Mouse (Mus musculus) midbrain, embryonic 15.5 days (tissue): ENCODE measurements around the gene E130116L18Rik. TPM values are rescaled to one million over a fixed set of nuclear protein-coding genes. Genes with fewer than 3 reads are reported as not detected.
"Not testable (repeated sequence)": the region's sequence is repeated elsewhere in the genome, so short reads cannot be mapped to it uniquely, and the experiment has no call there.

Experiments
- ATAC-seq: fragments of 200-750 bp; cut with Nextera tagmentation; replicated peaks from 2 replicates; pipeline ENCODE4 v1.8.0; 2017; ENCODE audit warnings: moderate TSS enrichment
- H3K27ac ChIP-seq: fragments of 300-500 bp; sonication (generic); 2 replicates; pipeline ENCODE4 v1.5.1; 2015; ENCODE audit warnings: mild to moderate bottlenecking, inconsistent platforms
- H3K27me3 ChIP-seq: fragments of 300-500 bp; sonication (generic); replicated peaks from 2 replicates; pipeline ENCODE4 v1.6.1; 2015; ENCODE audit warnings: inconsistent platforms
- H3K36me3 ChIP-seq: fragments of 300-500 bp; sonication (generic); replicated peaks from 2 replicates; pipeline ENCODE4 v1.6.1; 2015; ENCODE audit warnings: inconsistent platforms
- H3K4me1 ChIP-seq: fragments of 300-500 bp; sonication (generic); 2 replicates; pipeline ENCODE4 v1.6.1; 2015; ENCODE audit warnings: inconsistent platforms
- H3K4me2 ChIP-seq: fragments of 300-500 bp; sonication (generic); 2 replicates; pipeline ENCODE4 v1.6.1; 2015; ENCODE audit warnings: inconsistent platforms, mild to moderate bottlenecking, moderate library complexity
- H3K4me3 ChIP-seq: fragments of 300-500 bp; sonication (generic); 2 replicates; pipeline ENCODE4 v1.5.1; 2015; ENCODE audit warnings: mild to moderate bottlenecking, inconsistent platforms
- H3K9ac ChIP-seq: fragments of 300-500 bp; sonication (generic); 2 replicates; pipeline ENCODE4 v1.6.1; 2015; ENCODE audit warnings: mild to moderate bottlenecking, inconsistent platforms
- H3K9me3 ChIP-seq: fragments of 300-500 bp; sonication (generic); 2 replicates; pipeline ENCODE4 v1.6.1; 2016; ENCODE audit warnings: inconsistent platforms
- WGBS: fragments of 180-500 bp; shearing (Covaris S2); methylation state at CpG from one replicate; pipeline ENCODE4 v1.1.7; 2015; ENCODE audit warnings: mixed read lengths; 5-methylcytosine and 5-hydroxymethylcytosine counted together
- polyA plus RNA-seq: library from polyadenylated mRNA; unstranded; fragments of >200 nt; fragmentation: Nextera tagmentation; extraction: Ambion mirVana; gene quantifications from 2 replicates; pipeline ENCODE4 v1.2.1, GENCODE M21; 2015

E130116L18Rik gene
- polyA plus RNA-seq, 1 experiment from 2014 or later: 1.3 TPM

- H3K9me3 ChIP-seq, H3K9ac ChIP-seq, ATAC-seq, H3K27me3 ChIP-seq, H3K36me3 ChIP-seq, H3K4me3 ChIP-seq, H3K27ac ChIP-seq: not testable (repeated sequence)
- H3K4me1 ChIP-seq: peaks cover 15% of the 10 kb centered on the region
- peak overlapping the region; percentile 67; the same call in 1 of the 2 replicates for H3K4me2 ChIP-seq
- WGBS: 79% methylated on average over 1 of the region's 1 CpGs
Measured at GRCm38 (mm10) chr5:25224377-25224776, 1.4 kb upstream of the E130116L18Rik start.

- H3K9ac ChIP-seq: peak within 1 kb of the TSS; percentile 90
- H3K4me2 ChIP-seq: peak within 1 kb of the TSS; percentile 67
- no peaks in the 10 kb centered on the region for H3K27me3 ChIP-seq
- no peaks in the 10 kb centered on the region for H3K36me3 ChIP-seq
- H3K9me3 ChIP-seq: no peaks in the 10 kb centered on the region
- no peak for ATAC-seq
- WGBS: 91% methylated on average over 3 of the region's 3 CpGs
- H3K4me3 ChIP-seq: peak within 1 kb of the TSS; percentile 88
- peak within 1 kb of the TSS; percentile 96 for H3K27ac ChIP-seq
- peaks cover 15% of the 10 kb centered on the region for H3K4me1 ChIP-seq
Measured at GRCm38 (mm10) chr5:25221604-25222003, 1.3 kb downstream of the E130116L18Rik start, which contains the start of gene Galnt11. Gene Galnt11, plus strand, starts transcription at chr5:25221904.

- Histone ChIP-seq H3K27me3 (no peaks in the 10 kb centered on the region), H3K9me3 (no peaks in the 10 kb centered on the region), H3K9ac (no peak overlapping the region), H3K4me1 (no peaks in the 10 kb centered on the region), H3K27ac (no peak overlapping the region), H3K4me2 (no peak overlapping the region), H3K36me3 (no peaks in the 10 kb centered on the region), H3K4me3 (no peak overlapping the region)
- 90% methylated on average over 6 of the region's 6 CpGs for WGBS
- ATAC-seq: no peak
Measured at GRCm38 (mm10) chr5:25215006-25215405, 7.9 kb downstream of the E130116L18Rik start.

GRCm38 (mm10) chr5:25213216-25213615 lies 9.7 kb downstream of the E130116L18Rik start:
- H3K36me3 ChIP-seq, H3K4me1 ChIP-seq, H3K27ac ChIP-seq: not testable (repeated sequence)

GRCm38 (mm10) chr5:25211872-25212271 lies 11.1 kb downstream of the E130116L18Rik start:
- WGBS: 79% methylated on average over 1 of the region's 1 CpGs
- Histone ChIP-seq H3K9me3 (no peaks in the 10 kb centered on the region), H3K9ac (no peak overlapping the region), H3K4me1 (no peaks in the 10 kb centered on the region), H3K4me2 (no peak overlapping the region), H3K4me3 (no peak overlapping the region), H3K36me3 (no peaks in the 10 kb centered on the region), H3K27me3 (no peaks in the 10 kb centered on the region), H3K27ac (no peak overlapping the region)
- no peak for ATAC-seq

More at GRCm38 (mm10) chr5:25213216-25213615, 9.7 kb downstream of the E130116L18Rik start:
- H3K4me3 ChIP-seq, ATAC-seq, H3K9me3 ChIP-seq, H3K9ac ChIP-seq, H3K4me2 ChIP-seq, H3K27me3 ChIP-seq: not testable (repeated sequence)

GRCm38 (mm10) chr5:25190521-25190920 lies 32.4 kb downstream of the E130116L18Rik start:
- WGBS: 80% methylated on average over 2 of the region's 2 CpGs
- Histone ChIP-seq H3K4me2 (no peak overlapping the region), H3K4me1 (no peaks in the 10 kb centered on the region), H3K9me3 (no peaks in the 10 kb centered on the region), H3K9ac (no peak overlapping the region), H3K27me3 (no peaks in the 10 kb centered on the region), H3K36me3 (no peaks in the 10 kb centered on the region), H3K27ac (no peak overlapping the region), H3K4me3 (no peak overlapping the region)
- no peak for ATAC-seq

- H3K27me3 ChIP-seq: no peaks in the 10 kb centered on the region
- ATAC-seq: no peak
- H3K36me3 ChIP-seq: no peaks in the 10 kb centered on the region
- H3K9ac ChIP-seq: no peak overlapping the region
- H3K4me3 ChIP-seq: no peak overlapping the region
- no peak overlapping the region for H3K4me2 ChIP-seq
- WGBS: 44% methylated on average over 1 of the region's 1 CpGs
- H3K4me1 ChIP-seq: no peaks in the 10 kb centered on the region
- no peak overlapping the region for H3K27ac ChIP-seq
- no peaks in the 10 kb centered on the region for H3K9me3 ChIP-seq
Measured at GRCm38 (mm10) chr5:25188802-25189201, 34.2 kb downstream of the E130116L18Rik start.

GRCm38 (mm10) chr5:25187727-25188126 lies 35.2 kb downstream of the E130116L18Rik start:
- no peak for ATAC-seq
- no peak overlapping the region for H3K9ac ChIP-seq

GRCm38 (mm10) chr5:25184594-25184993 lies 38.4 kb downstream of the E130116L18Rik start:
- H3K4me2 ChIP-seq: no peak overlapping the region
- H3K36me3 ChIP-seq: no peaks in the 10 kb centered on the region
- no peak for ATAC-seq
- no peak overlapping the region for H3K27ac ChIP-seq
- 62% methylated on average over 2 of the region's 2 CpGs for whole genome bisulfite sequencing
- H3K4me3 ChIP-seq: no peak overlapping the region
- H3K9ac ChIP-seq: no peak overlapping the region
- no peaks in the 10 kb centered on the region for H3K9me3 ChIP-seq
- H3K4me1 ChIP-seq: no peaks in the 10 kb centered on the region
- no peaks in the 10 kb centered on the region for H3K27me3 ChIP-seq

More at GRCm38 (mm10) chr5:25187727-25188126, 35.2 kb downstream of the E130116L18Rik start:
- Histone ChIP-seq H3K4me2 (no peak overlapping the region), H3K27me3 (no peaks in the 10 kb centered on the region), H3K36me3 (no peaks in the 10 kb centered on the region), H3K4me1 (no peaks in the 10 kb centered on the region), H3K27ac (no peak overlapping the region), H3K9me3 (no peaks in the 10 kb centered on the region), H3K4me3 (no peak overlapping the region)

GRCm38 (mm10) chr5:25183595-25183994 lies 39.4 kb downstream of the E130116L18Rik start:
- no peak overlapping the region for H3K27ac ChIP-seq
- no peak overlapping the region for H3K4me2 ChIP-seq
- no peaks in the 10 kb centered on the region for H3K27me3 ChIP-seq
- no peaks in the 10 kb centered on the region for H3K4me1 ChIP-seq
- no peak overlapping the region for H3K4me3 ChIP-seq
- no peak for ATAC-seq
- no peaks in the 10 kb centered on the region for H3K36me3 ChIP-seq
- H3K9ac ChIP-seq: no peak overlapping the region
- H3K9me3 ChIP-seq: no peaks in the 10 kb centered on the region
- WGBS: 80% methylated on average over 4 of the region's 4 CpGs

- H3K9me3 ChIP-seq: no peaks in the 10 kb centered on the region
- WGBS: 81% methylated on average over 1 of the region's 1 CpGs
- ATAC-seq: no peak
- H3K4me1 ChIP-seq: no peaks in the 10 kb centered on the region
- no peaks in the 10 kb centered on the region for H3K27me3 ChIP-seq
- no peak within 1 kb of the TSS for H3K9ac ChIP-seq
- no peaks in the 10 kb centered on the region for H3K36me3 ChIP-seq
- no peak within 1 kb of the TSS for H3K4me3 ChIP-seq
- no peak within 1 kb of the TSS for H3K4me2 ChIP-seq
- no peak within 1 kb of the TSS for H3K27ac ChIP-seq
Measured at GRCm38 (mm10) chr5:25181004-25181531, 41.9 kb downstream of the E130116L18Rik start, which contains the start of gene Galntl5. Gene Galntl5, plus strand, starts transcription at chr5:25181460.

GRCm38 (mm10) chr5:25179936-25180488 lies 42.9 kb downstream of the E130116L18Rik start:
- Histone ChIP-seq H3K27me3 (no peaks in the 10 kb centered on the region), H3K9ac (no peak overlapping the region), H3K36me3 (no peaks in the 10 kb centered on the region), H3K9me3 (no peaks in the 10 kb centered on the region), H3K4me1 (no peaks in the 10 kb centered on the region), H3K4me2 (no peak overlapping the region), H3K27ac (no peak overlapping the region), H3K4me3 (no peak overlapping the region)
- no peak for ATAC-seq
- WGBS: 86% methylated on average over 3 of the region's 3 CpGs

GRCm38 (mm10) chr5:25179284-25179683 lies 43.7 kb downstream of the E130116L18Rik start:
- H3K36me3 ChIP-seq: no peaks in the 10 kb centered on the region
- no peaks in the 10 kb centered on the region for H3K9me3 ChIP-seq
- ATAC-seq: no peak
- H3K27me3 ChIP-seq: no peaks in the 10 kb centered on the region
- no peak overlapping the region for H3K4me2 ChIP-seq
- H3K4me1 ChIP-seq: no peaks in the 10 kb centered on the region
- H3K9ac ChIP-seq: no peak overlapping the region
- WGBS: 98% methylated on average over 4 of the region's 4 CpGs
- no peak overlapping the region for H3K27ac ChIP-seq
- H3K4me3 ChIP-seq: no peak overlapping the region
